In genomic region chr6:86646143-86646542, GRCm38 (mm10) we compare ENCODE assay signal across 22 mouse cellular contexts. TPM values are rescaled to one million over a fixed set of nuclear protein-coding genes. Genes with fewer than 3 reads are reported as not detected.
DNase-seq lines count a peak whose midpoint lies in the region; ATAC-seq and TF ChIP-seq lines count a peak whose summit lies in the region.
"Had no signal": no experiment of that assay in that cellular context is flagged by ENCODE, and none has a peak within 500 bp of the region (broad histone marks: within the 10 kb centered on the region; RNA-seq: fewer than 3 reads in every experiment).

No protein-coding gene starts in this region.

- no peak overlapping the region for H3K9ac ChIP-seq in liver, embryonic 13.5 days
- no peak overlapping the region for H3K9ac ChIP-seq in liver, embryonic 11.5 days (ENCODE audit: low read depth, low read length)
- no peak overlapping the region for H3K9ac ChIP-seq in intestine, embryonic 15.5 days
- H3K9ac ChIP-seq in intestine, postnatal 0 days (ENCODE audit: low read depth, low read length): no peak overlapping the region
- H3K9ac ChIP-seq: embryonic facial prominence, embryonic 12.5 days; forebrain, embryonic 13.5 days; forebrain, embryonic 15.5 days had no signal

- no peak for DNase-seq in liver, embryonic 13.5 days
- DNase-seq in liver, embryonic 11.5 days (ENCODE audit: low spot score): no peak
- no peak for DNase-seq in heart, postnatal 25 days (ENCODE audit: low spot score)
- no peak for DNase-seq in spleen, postnatal 36 days (ENCODE audit: low spot score in 2 of 2)
- DNase-seq: adrenal gland, adult 8-10 months; adrenal gland, postnatal 14 days; B cell, adult 2 months; cerebellum, adult 11-12 months; cerebellum, adult 2 months; cerebellum, adult 9-10 months; cerebellum, postnatal 10 days; cerebellum, postnatal 25 days had no signal

- H3K4me1 ChIP-seq in liver, embryonic 13.5 days (replicated peaks): peaks cover 46% of the 10 kb centered on the region
- H3K4me1 ChIP-seq in liver, embryonic 11.5 days (replicated peaks; ENCODE audit: control insufficient read depth, insufficient read depth, low read length): peaks cover 2% of the 10 kb centered on the region; the same call in 1 of the 2 replicates
- H3K4me1 ChIP-seq in intestine, embryonic 15.5 days (replicated peaks): 0 out of 2 replicates have a peak, but pooled peaks cover 3% of the 10 kb centered on the region
- H3K4me1 ChIP-seq in intestine, postnatal 0 days (replicated peaks; ENCODE audit: control insufficient read depth, insufficient read depth, low read length): 0 out of 2 replicates have a peak, but pooled peaks cover 3% of the 10 kb centered on the region
- H3K4me1 ChIP-seq: embryonic facial prominence, embryonic 10.5 days; embryonic facial prominence, embryonic 12.5 days; forebrain, embryonic 13.5 days; forebrain, embryonic 15.5 days had no signal

- H3K4me3 ChIP-seq in liver, embryonic 13.5 days (replicated peaks): no peak overlapping the region
- H3K4me3 ChIP-seq in liver, embryonic 11.5 days (ENCODE audit: low read depth, low read length): no peak overlapping the region
- no peak overlapping the region for H3K4me3 ChIP-seq in intestine, embryonic 15.5 days (replicated peaks)
- H3K4me3 ChIP-seq in intestine, postnatal 0 days (ENCODE audit: low read depth, low read length): no peak overlapping the region
- H3K4me3 ChIP-seq: embryonic facial prominence, embryonic 10.5 days; embryonic facial prominence, embryonic 12.5 days; forebrain, embryonic 13.5 days; forebrain, embryonic 15.5 days had no signal

- WGBS in liver, embryonic 13.5 days (ENCODE audit: insufficient replicate concordance): 75% methylated on average over 7 of the region's 7 CpGs
- 75% methylated on average over 7 of the region's 7 CpGs for WGBS in liver, embryonic 11.5 days
- WGBS in intestine, embryonic 15.5 days: 67% methylated on average over 7 of the region's 7 CpGs
- 46% methylated on average over 7 of the region's 7 CpGs for WGBS in intestine, postnatal 0 days

- no peak overlapping the region for H3K4me2 ChIP-seq in liver, embryonic 13.5 days
- no peak overlapping the region for H3K4me2 ChIP-seq in liver, embryonic 11.5 days
- H3K4me2 ChIP-seq in intestine, embryonic 15.5 days (replicated peaks): no peak overlapping the region
- no peak overlapping the region for H3K4me2 ChIP-seq in intestine, postnatal 0 days (replicated peaks; ENCODE audit: low read depth)
- H3K4me2 ChIP-seq: embryonic facial prominence, embryonic 12.5 days; forebrain, embryonic 13.5 days; forebrain, embryonic 15.5 days had no signal

- H3K27ac ChIP-seq in liver, embryonic 13.5 days: peak overlapping the region; percentile 74; the same call in 1 of the 2 replicates
- H3K27ac ChIP-seq in liver, embryonic 11.5 days (ENCODE audit: low read depth, low read length): no peak overlapping the region
- H3K27ac ChIP-seq in intestine, embryonic 15.5 days: no peak overlapping the region
- no peak overlapping the region for H3K27ac ChIP-seq in intestine, postnatal 0 days (ENCODE audit: low read depth, low read length)
- H3K27ac ChIP-seq: embryonic facial prominence, embryonic 10.5 days; embryonic facial prominence, embryonic 12.5 days; forebrain, embryonic 13.5 days; forebrain, embryonic 15.5 days had no signal

- no peaks in the 10 kb centered on the region for H3K9me3 ChIP-seq in liver, embryonic 13.5 days (replicated peaks)
- no peaks in the 10 kb centered on the region for H3K9me3 ChIP-seq in liver, embryonic 11.5 days (ENCODE audit: control insufficient read depth, low read length)
- no peaks in the 10 kb centered on the region for H3K9me3 ChIP-seq in intestine, embryonic 15.5 days
- no peaks in the 10 kb centered on the region for H3K9me3 ChIP-seq in intestine, postnatal 0 days (ENCODE audit: control insufficient read depth)
- H3K9me3 ChIP-seq: embryonic facial prominence, embryonic 10.5 days; embryonic facial prominence, embryonic 12.5 days; forebrain, embryonic 13.5 days; forebrain, embryonic 15.5 days; G1E had no signal

- intact Hi-C loops in heart, postnatal 25 days (cut with DNase I): no loop called here

- H3K27me3 ChIP-seq in liver, embryonic 13.5 days: no peaks in the 10 kb centered on the region
- no peaks in the 10 kb centered on the region for H3K27me3 ChIP-seq in liver, embryonic 11.5 days (replicated peaks; ENCODE audit: control insufficient read depth, insufficient read depth, low read length)
- no peaks in the 10 kb centered on the region for H3K27me3 ChIP-seq in intestine, embryonic 15.5 days (replicated peaks)
- H3K27me3 ChIP-seq in intestine, postnatal 0 days (replicated peaks; ENCODE audit: control insufficient read depth, insufficient read depth, low read length): no peaks in the 10 kb centered on the region
- H3K27me3 ChIP-seq: CH12.LX; embryonic facial prominence, embryonic 12.5 days; forebrain, embryonic 13.5 days; forebrain, embryonic 15.5 days; Patski had no signal

- TF ChIP-seq CTCF in intestine, postnatal 0 days (IDR thresholded peaks at IDR 0.05; ENCODE audit: low read depth): no peak

- H3K36me3 ChIP-seq in liver, embryonic 13.5 days: peaks cover 46% of the 10 kb centered on the region
- H3K36me3 ChIP-seq in liver, embryonic 11.5 days (ENCODE audit: control insufficient read depth, insufficient read depth, low read length): peaks cover 10% of the 10 kb centered on the region; the same call in 1 of the 2 replicates
- H3K36me3 ChIP-seq in intestine, embryonic 15.5 days: peaks cover 18% of the 10 kb centered on the region
- peaks cover 31% of the 10 kb centered on the region for H3K36me3 ChIP-seq in intestine, postnatal 0 days (ENCODE audit: control insufficient read depth, insufficient read depth)

- ATAC-seq in liver, embryonic 13.5 days (ENCODE audit: low read depth): no peak
- no peak for ATAC-seq in liver, embryonic 11.5 days (replicated peaks; ENCODE audit: low FRiP score)
- ATAC-seq in intestine, embryonic 15.5 days: peak; percentile 63
- ATAC-seq in intestine, postnatal 0 days: peak; percentile 63
- ATAC-seq: activated CD4-positive, CD25-positive, alpha-beta regulatory T cell, adult 4 months; forebrain, embryonic 13.5 days; forebrain, embryonic 15.5 days; Patski had no signal

RNA-seq across cellular contexts. Expression of gene Asprv1, which starts 18.2 kb away (rescaled TPM):
- 0.25 and 0.29 TPM in 2 replicates for polyA plus RNA-seq in liver, embryonic 13.5 days (2015; fragmentation: Nextera tagmentation; extraction: Ambion mirVana)
- polyA plus RNA-seq in liver, embryonic 11.5 days (2014; fragmentation: Nextera tagmentation; extraction: Ambion mirVana): 0.19 and 0.36 TPM in 2 replicates
- polyA plus RNA-seq in intestine, embryonic 15.5 days (2015; fragmentation: Nextera tagmentation; extraction: Ambion mirVana): 0.66 and 1.2 TPM in 2 replicates
- polyA plus RNA-seq in intestine, postnatal 0 days (2015; fragmentation: Nextera tagmentation; extraction: Ambion mirVana): 1.3 and 1.6 TPM in 2 replicates
- under 1 TPM in 1 of 2 experiments, not detected in 1; 0.16 TPM for total RNA-seq in heart, postnatal 25 days (2021)
- total RNA-seq: adrenal gland, postnatal 14 days; CH12.LX had no signal
- polyA plus RNA-seq: G1E, Patski had no signal

RNA-seq across cellular contexts. Expression of gene Mxd1, which starts 22.8 kb away (rescaled TPM):
- polyA plus RNA-seq in liver, embryonic 13.5 days (2015; fragmentation: Nextera tagmentation; extraction: Ambion mirVana): 32.9 and 38.7 TPM in 2 replicates
- 11.5 and 13.4 TPM in 2 replicates for polyA plus RNA-seq in liver, embryonic 11.5 days (2014; fragmentation: Nextera tagmentation; extraction: Ambion mirVana)
- polyA plus RNA-seq in intestine, embryonic 15.5 days (2015; fragmentation: Nextera tagmentation; extraction: Ambion mirVana): 13.8 and 14.7 TPM in 2 replicates
- polyA plus RNA-seq in intestine, postnatal 0 days (2015; fragmentation: Nextera tagmentation; extraction: Ambion mirVana): 23.1 and 23.9 TPM in 2 replicates
- total RNA-seq in heart, postnatal 25 days (2021): 1 to 10 TPM; 7.5 to 9.1 TPM

RNA-seq across cellular contexts. Expression of gene Snrnp27, which starts 38.2 kb away (rescaled TPM):
- 71.2 and 86.4 TPM in 2 replicates for polyA plus RNA-seq in liver, embryonic 13.5 days (2015; fragmentation: Nextera tagmentation; extraction: Ambion mirVana)
- polyA plus RNA-seq in liver, embryonic 11.5 days (2014; fragmentation: Nextera tagmentation; extraction: Ambion mirVana): 109 and 122 TPM in 2 replicates
- polyA plus RNA-seq in intestine, embryonic 15.5 days (2015; fragmentation: Nextera tagmentation; extraction: Ambion mirVana): 96.0 and 105 TPM in 2 replicates
- polyA plus RNA-seq in intestine, postnatal 0 days (2015; fragmentation: Nextera tagmentation; extraction: Ambion mirVana): 86.4 and 97.1 TPM in 2 replicates
- 10 to 100 TPM; 45.6 to 50.7 TPM for total RNA-seq in heart, postnatal 25 days (2021)

Comparison
In these comparisons a context has a peak if more than half of its experiments do, and no peak if none do; other contexts are left out.
1. ATAC-seq: peak in intestine, embryonic 15.5 days (single experiment) and intestine, postnatal 0 days (single experiment); none in liver, embryonic 13.5 days (single experiment) and liver, embryonic 11.5 days (single experiment).